Mouse (Mus musculus): Measurements from ENCODE around the gene Itgae. TPM values are rescaled to one million over a fixed set of nuclear protein-coding genes. Genes with fewer than 3 reads are reported as not detected.

The Itgae gene
- polyA plus RNA-seq, 1 experiment from 2014 or later, result 0.19 TPM

GRCm38 (mm10) chr11:73185872-73186615, 95.7 kb downstream of the Itgae start:
- Histone ChIP-seq H3K4me1 (no peaks in the 10 kb centered on the region), H3K9me3 (replicated peaks) (no peaks in the 10 kb centered on the region), H3K27ac (no peak overlapping the region), H3K4me3 (no peak overlapping the region), H3K9ac (no peak overlapping the region), H3K27me3 (replicated peaks) (no peaks in the 10 kb centered on the region), H3K36me3 (peaks cover 39% of the 10 kb centered on the region), H3K4me2 (no peak overlapping the region)
- WGBS (ENCODE audit: insufficient replicate concordance), result 66% methylated on average over 10 of the region's 10 CpGs
- no peak for ATAC-seq

GRCm38 (mm10) chr11:73187231-73187630, 96.8 kb downstream of the Itgae start:
- no peak overlapping the region for H3K9ac ChIP-seq
- peaks cover 44% of the 10 kb centered on the region for H3K36me3 ChIP-seq
- no peak overlapping the region for H3K4me3 ChIP-seq
- no peak overlapping the region for H3K27ac ChIP-seq
- H3K4me1 ChIP-seq, result no peaks in the 10 kb centered on the region
- no peaks in the 10 kb centered on the region for H3K9me3 ChIP-seq (replicated peaks)
- no peak overlapping the region for H3K4me2 ChIP-seq
- WGBS (ENCODE audit: insufficient replicate concordance), result 74% methylated on average over 6 of the region's 6 CpGs
- no peaks in the 10 kb centered on the region for H3K27me3 ChIP-seq (replicated peaks)
- no peak for ATAC-seq

GRCm38 (mm10) chr11:73193047-73193446, 102.7 kb downstream of the Itgae start:
- WGBS (ENCODE audit: insufficient replicate concordance), result 43% methylated on average over 6 of the region's 6 CpGs
- Histone ChIP-seq H3K4me1 (peaks cover 9% of the 10 kb centered on the region), H3K27me3 (replicated peaks) (no peaks in the 10 kb centered on the region), H3K4me3 (no peak overlapping the region), H3K9ac (no peak overlapping the region), H3K27ac (no peak overlapping the region), H3K4me2 (no peak overlapping the region), H3K9me3 (replicated peaks) (no peaks in the 10 kb centered on the region), H3K36me3 (peaks cover 23% of the 10 kb centered on the region)
- ATAC-seq, result no peak

- Histone ChIP-seq H3K4me3 (no peak overlapping the region), H3K36me3 (peaks cover 23% of the 10 kb centered on the region), H3K27ac (no peak overlapping the region), H3K4me2 (no peak overlapping the region), H3K4me1 (peaks cover 16% of the 10 kb centered on the region), H3K9me3 (replicated peaks) (no peaks in the 10 kb centered on the region), H3K27me3 (replicated peaks) (no peaks in the 10 kb centered on the region), H3K9ac (no peak overlapping the region)
- WGBS (ENCODE audit: insufficient replicate concordance), result 70% methylated on average over 2 of the region's 2 CpGs
- no peak for ATAC-seq
These were observed 104.1 kb downstream of the Itgae start for GRCm38 (mm10) chr11:73194444-73194843.

Other genes starting within 250 kb of the Itgae start
- 17.5 and 18.9 TPM in 2 replicates for gene Atp2a3, start 129.4 kb upstream of the Itgae start, polyA plus RNA-seq (2016; fragmentation: Nextera tagmentation; extraction: Ambion mirVana)
- gene P2rx1, start 91.5 kb upstream of the Itgae start, polyA plus RNA-seq (2016; fragmentation: Nextera tagmentation; extraction: Ambion mirVana), result 12.7 and 15.0 TPM in 2 replicates
- 1.8 and 1.9 TPM in 2 replicates for gene Camkk1, start 71.6 kb upstream of the Itgae start, polyA plus RNA-seq (2016; fragmentation: Nextera tagmentation; extraction: Ambion mirVana)
- 7.5 and 7.9 TPM in 2 replicates for gene Ncbp3, start 42.8 kb upstream of the Itgae start, polyA plus RNA-seq (2016; fragmentation: Nextera tagmentation; extraction: Ambion mirVana)
- gene Haspin, start 47.7 kb downstream of the Itgae start, polyA plus RNA-seq (2016; fragmentation: Nextera tagmentation; extraction: Ambion mirVana), result 18.4 and 18.5 TPM in 2 replicates
- gene P2rx5, start 69.8 kb downstream of the Itgae start, polyA plus RNA-seq (2016; fragmentation: Nextera tagmentation; extraction: Ambion mirVana), result 0.32 and 0.54 TPM in 2 replicates
- 108 and 110 TPM in 2 replicates for gene Emc6, start 86.5 kb downstream of the Itgae start, polyA plus RNA-seq (2016; fragmentation: Nextera tagmentation; extraction: Ambion mirVana)
- 44.2 and 44.5 TPM in 2 replicates for gene Tax1bp3, start 86.5 kb downstream of the Itgae start, polyA plus RNA-seq (2016; fragmentation: Nextera tagmentation; extraction: Ambion mirVana)
- 7.5 and 8.2 TPM in 2 replicates for gene Ctns, start 108.5 kb downstream of the Itgae start, polyA plus RNA-seq (2016; fragmentation: Nextera tagmentation; extraction: Ambion mirVana)
- 2.1 and 2.3 TPM in 2 replicates for gene Shpk, start 108.9 kb downstream of the Itgae start, polyA plus RNA-seq (2016; fragmentation: Nextera tagmentation; extraction: Ambion mirVana)
- gene Trpv1, start 143.7 kb downstream of the Itgae start, polyA plus RNA-seq (2016; fragmentation: Nextera tagmentation; extraction: Ambion mirVana), result not detected in 2 replicates
- not detected in 2 replicates for gene Trpv3, start 176.8 kb downstream of the Itgae start, polyA plus RNA-seq (2016; fragmentation: Nextera tagmentation; extraction: Ambion mirVana)
- 1.1 and 1.2 TPM in 2 replicates for gene Aspa, start 239.0 kb downstream of the Itgae start, polyA plus RNA-seq (2016; fragmentation: Nextera tagmentation; extraction: Ambion mirVana)
- not detected in 2 replicates for gene Gm49340, start 239.2 kb downstream of the Itgae start, polyA plus RNA-seq (2016; fragmentation: Nextera tagmentation; extraction: Ambion mirVana)
- 1.0 and 1.9 TPM in 2 replicates for gene Spata22, start 239.2 kb downstream of the Itgae start, polyA plus RNA-seq (2016; fragmentation: Nextera tagmentation; extraction: Ambion mirVana)